Mouse (Mus musculus): ENCODE data around the gene Csn1s2b. TPM values are rescaled to one million over a fixed set of nuclear protein-coding genes. Genes with fewer than 3 reads are reported as not detected.

Gene Csn1s2b
- not detected for polyA plus RNA-seq (2014; fragmentation: Illumina TruSeq; extraction: RNeasy Lipid Tissue Mini Kit (QIAGEN cat#74804); ENCODE audit: low read depth, low replicate concordance)

GRCm38 (mm10) chr5:87807782-87808181 lies at the start of gene Csn1s2b:
Gene Csn1s2b, plus strand, starts transcription at chr5:87808082.

GRCm38 (mm10) chr5:87774267-87774666 lies 33.6 kb upstream of the Csn1s2b start, which contains the start of gene Csn1s2a:
Gene Csn1s2a, plus strand, starts transcription at chr5:87774567.

GRCm38 (mm10) chr5:87825386-87825785 lies 17.5 kb downstream of the Csn1s2b start, which contains the start of gene Prr27:
Gene Prr27, plus strand, starts transcription at chr5:87825686.

Other genes with a start within 250 kb of the Csn1s2b start
- gene Sult1d1, start 239.1 kb upstream of the Csn1s2b start, polyA plus RNA-seq (2014; fragmentation: Illumina TruSeq; extraction: RNeasy Lipid Tissue Mini Kit (QIAGEN cat#74804); ENCODE audit: low read depth, low replicate concordance) = 893 TPM
- 4.5 TPM for gene Sult1e1, start 216.5 kb upstream of the Csn1s2b start, polyA plus RNA-seq (2014; fragmentation: Illumina TruSeq; extraction: RNeasy Lipid Tissue Mini Kit (QIAGEN cat#74804); ENCODE audit: low read depth, low replicate concordance)
- not detected for gene Csn1s1, start 141.9 kb upstream of the Csn1s2b start, polyA plus RNA-seq (2014; fragmentation: Illumina TruSeq; extraction: RNeasy Lipid Tissue Mini Kit (QIAGEN cat#74804); ENCODE audit: low read depth, low replicate concordance)
- gene Csn2, start 108.5 kb upstream of the Csn1s2b start, polyA plus RNA-seq (2014; fragmentation: Illumina TruSeq; extraction: RNeasy Lipid Tissue Mini Kit (QIAGEN cat#74804); ENCODE audit: low read depth, low replicate concordance) = not detected
- not detected for gene Csn1s2a, start 33.5 kb upstream of the Csn1s2b start, polyA plus RNA-seq (2014; fragmentation: Illumina TruSeq; extraction: RNeasy Lipid Tissue Mini Kit (QIAGEN cat#74804); ENCODE audit: low read depth, low replicate concordance)
- not detected for gene Prr27, start 17.6 kb downstream of the Csn1s2b start, polyA plus RNA-seq (2014; fragmentation: Illumina TruSeq; extraction: RNeasy Lipid Tissue Mini Kit (QIAGEN cat#74804); ENCODE audit: low read depth, low replicate concordance)
- not detected for gene Odam, start 76.9 kb downstream of the Csn1s2b start, polyA plus RNA-seq (2014; fragmentation: Illumina TruSeq; extraction: RNeasy Lipid Tissue Mini Kit (QIAGEN cat#74804); ENCODE audit: low read depth, low replicate concordance)
- gene Csn3, start 117.5 kb downstream of the Csn1s2b start, polyA plus RNA-seq (2014; fragmentation: Illumina TruSeq; extraction: RNeasy Lipid Tissue Mini Kit (QIAGEN cat#74804); ENCODE audit: low read depth, low replicate concordance) = not detected
- gene 2310003L06Rik, start 161.4 kb downstream of the Csn1s2b start, polyA plus RNA-seq (2014; fragmentation: Illumina TruSeq; extraction: RNeasy Lipid Tissue Mini Kit (QIAGEN cat#74804); ENCODE audit: low read depth, low replicate concordance) = not detected
- gene Gm28434, start 161.4 kb downstream of the Csn1s2b start, polyA plus RNA-seq (2014; fragmentation: Illumina TruSeq; extraction: RNeasy Lipid Tissue Mini Kit (QIAGEN cat#74804); ENCODE audit: low read depth, low replicate concordance) = not detected
- not detected for gene Cabs1, start 171.4 kb downstream of the Csn1s2b start, polyA plus RNA-seq (2014; fragmentation: Illumina TruSeq; extraction: RNeasy Lipid Tissue Mini Kit (QIAGEN cat#74804); ENCODE audit: low read depth, low replicate concordance)
- not detected for gene Smr3a, start 194.5 kb downstream of the Csn1s2b start, polyA plus RNA-seq (2014; fragmentation: Illumina TruSeq; extraction: RNeasy Lipid Tissue Mini Kit (QIAGEN cat#74804); ENCODE audit: low read depth, low replicate concordance)

Data from liver, adult 10 weeks (tissue).